Mouse (Mus musculus) cerebellum, adult 2 months (tissue): ENCODE measurements at regions not wholly inside any gene's neighbourhood (a gene's known extent, or its start where the extent isn't known, plus 50 kb on each side); places are given as distances from the start of the nearest gene placed in this dataset.

Source experiments
- DNase-seq, 2 experiments: peaks; one replicate each; pipeline ENCODE4 v3.0.0; 2021
- H3K27ac ChIP-seq: fragments of 200-500 bp; 2 replicates; pipeline ENCODE4 v1.5.1; 2012; ENCODE audit warnings: low read length, control low read depth, inconsistent platforms; ENCODE audit not compliant: insufficient read depth
- H3K27me3 ChIP-seq: fragments of 200-500 bp; 2 replicates; pipeline ENCODE4 v1.6.1; 2012; ENCODE audit warnings: inconsistent platforms, mild to moderate bottlenecking, low read length, moderate library complexity; ENCODE audit not compliant: control insufficient read depth, insufficient read depth
- H3K4me1 ChIP-seq: fragments of 200-500 bp; 2 replicates; pipeline ENCODE4 v1.6.1; 2011; ENCODE audit warnings: low read length; ENCODE audit not compliant: control insufficient read depth, insufficient read depth
- H3K4me3 ChIP-seq: fragments of 200-500 bp; replicated peaks from 2 replicates; pipeline ENCODE3; 2011; ENCODE audit warnings: mild to moderate bottlenecking, low read depth, low read length, control low read depth; ENCODE audit not compliant: insufficient read depth
- CTCF ChIP-seq: fragments of 200-500 bp; IDR thresholded peaks from 2 replicates; pipeline ENCODE4 v1.5.1; 2011; ENCODE audit warnings: low read depth, mild to moderate bottlenecking, control low read depth, low read length, moderate library complexity, borderline replicate concordance; ENCODE audit not compliant: insufficient read depth
- POLR2A ChIP-seq: fragments of 200-500 bp; IDR thresholded peaks from 2 replicates; pipeline ENCODE4 v1.6.1; 2011; ENCODE audit warnings: low read length, control low read depth, borderline replicate concordance; ENCODE audit not compliant: insufficient read depth
- WGBS: fragments of 180-500 bp; shearing (Covaris S2); methylation state at CpG from one replicate; pipeline ENCODE4 v1.1.7; 2018; 5-methylcytosine and 5-hydroxymethylcytosine counted together

GRCm38 (mm10) chr9:31604497-31605090 lies 140.3 kb upstream of the Tmem45b start:
- Histone ChIP-seq H3K4me3 (no peak overlapping the region), H3K27ac (no peak overlapping the region), H3K27me3 (no peaks in the 10 kb centered on the region), H3K4me1 (no peaks in the 10 kb centered on the region)
- WGBS, result 83% methylated on average over 6 of the region's 6 CpGs
- DNase-seq, result no peak
- no peak for TF ChIP-seq CTCF
- no peak for TF ChIP-seq POLR2A

GRCm38 (mm10) chr9:31602707-31603106 lies 138.4 kb upstream of the Tmem45b start:
- H3K4me1 ChIP-seq, result no peaks in the 10 kb centered on the region
- H3K27me3 ChIP-seq, result no peaks in the 10 kb centered on the region
- 90% methylated on average over 4 of the region's 4 CpGs for WGBS
- no peak overlapping the region for H3K27ac ChIP-seq
- no peak for TF ChIP-seq CTCF
- no peak for TF ChIP-seq POLR2A
- no peak overlapping the region for H3K4me3 ChIP-seq
- no peak for DNase-seq

- TF ChIP-seq CTCF (no peak), POLR2A (no peak)
- no peaks in the 10 kb centered on the region for H3K27me3 ChIP-seq
- no peak overlapping the region for H3K4me3 ChIP-seq
- H3K27ac ChIP-seq, result no peak overlapping the region
- no peak for DNase-seq
- WGBS, result 54% methylated on average over 7 of the region's 7 CpGs
- H3K4me1 ChIP-seq, result no peaks in the 10 kb centered on the region
Observed at GRCm38 (mm10) chr9:31595096-31595495, 130.8 kb upstream of the Tmem45b start.

GRCm38 (mm10) chr9:31587671-31588070 lies 123.4 kb upstream of the Tmem45b start:
- Histone ChIP-seq H3K4me3 (no peak overlapping the region), H3K27ac (no peak overlapping the region), H3K4me1 (no peaks in the 10 kb centered on the region), H3K27me3 (no peaks in the 10 kb centered on the region)
- no peak for DNase-seq
- TF ChIP-seq POLR2A (no peak), CTCF (no peak)

GRCm38 (mm10) chr9:31583983-31584382 lies 119.7 kb upstream of the Tmem45b start:
- Histone ChIP-seq H3K4me3 (no peak overlapping the region), H3K4me1 (no peaks in the 10 kb centered on the region), H3K27me3 (no peaks in the 10 kb centered on the region), H3K27ac (no peak overlapping the region)
- 30% methylated on average over 10 of the region's 10 CpGs for WGBS
- DNase-seq, result no peak
- TF ChIP-seq CTCF, result no peak
- TF ChIP-seq POLR2A, result no peak

- TF ChIP-seq POLR2A (no peak), CTCF (no peak)
- Histone ChIP-seq H3K27me3 (no peaks in the 10 kb centered on the region), H3K4me1 (no peaks in the 10 kb centered on the region), H3K4me3 (no peak overlapping the region), H3K27ac (no peak overlapping the region)
- WGBS, result 78% methylated on average over 7 of the region's 7 CpGs
- DNase-seq, result no peak
Observed at GRCm38 (mm10) chr9:31582947-31583346, 118.7 kb upstream of the Tmem45b start.

GRCm38 (mm10) chr9:31578506-31579173 lies 114.4 kb upstream of the Tmem45b start:
- WGBS, result 87% methylated on average over 8 of the region's 8 CpGs

GRCm38 (mm10) chr9:31577066-31577465 lies 112.8 kb upstream of the Tmem45b start:
- Histone ChIP-seq H3K4me1 (no peaks in the 10 kb centered on the region), H3K4me3 (no peak overlapping the region), H3K27me3 (no peaks in the 10 kb centered on the region), H3K27ac (no peak overlapping the region)
- WGBS, result 77% methylated on average over 7 of the region's 7 CpGs
- no peak for DNase-seq
- no peak for TF ChIP-seq CTCF
- TF ChIP-seq POLR2A, result no peak

More at GRCm38 (mm10) chr9:31578506-31579173, 114.4 kb upstream of the Tmem45b start:
- Histone ChIP-seq H3K27ac (no peak overlapping the region), H3K4me1 (no peaks in the 10 kb centered on the region), H3K4me3 (no peak overlapping the region), H3K27me3 (no peaks in the 10 kb centered on the region)
- DNase-seq, result no peak
- no peak for TF ChIP-seq POLR2A
- TF ChIP-seq CTCF, result no peak
